Mouse (Mus musculus) T-helper 17 cell (primary cell): ENCODE data around the gene Klf6.

Experiments used
- in situ Hi-C, 2 experiments: fragments of 300-600 bp; cut with MboI, MseI; formaldehyde crosslinking; loops; 1 replicate in 1 of 2; 2 replicates in 1 of 2; pipeline ENCODE4 v1.15.1; 2025; ENCODE audit warnings: high pct_unique_total_duplicates in 2 of 2

Klf6 gene

DNA sequence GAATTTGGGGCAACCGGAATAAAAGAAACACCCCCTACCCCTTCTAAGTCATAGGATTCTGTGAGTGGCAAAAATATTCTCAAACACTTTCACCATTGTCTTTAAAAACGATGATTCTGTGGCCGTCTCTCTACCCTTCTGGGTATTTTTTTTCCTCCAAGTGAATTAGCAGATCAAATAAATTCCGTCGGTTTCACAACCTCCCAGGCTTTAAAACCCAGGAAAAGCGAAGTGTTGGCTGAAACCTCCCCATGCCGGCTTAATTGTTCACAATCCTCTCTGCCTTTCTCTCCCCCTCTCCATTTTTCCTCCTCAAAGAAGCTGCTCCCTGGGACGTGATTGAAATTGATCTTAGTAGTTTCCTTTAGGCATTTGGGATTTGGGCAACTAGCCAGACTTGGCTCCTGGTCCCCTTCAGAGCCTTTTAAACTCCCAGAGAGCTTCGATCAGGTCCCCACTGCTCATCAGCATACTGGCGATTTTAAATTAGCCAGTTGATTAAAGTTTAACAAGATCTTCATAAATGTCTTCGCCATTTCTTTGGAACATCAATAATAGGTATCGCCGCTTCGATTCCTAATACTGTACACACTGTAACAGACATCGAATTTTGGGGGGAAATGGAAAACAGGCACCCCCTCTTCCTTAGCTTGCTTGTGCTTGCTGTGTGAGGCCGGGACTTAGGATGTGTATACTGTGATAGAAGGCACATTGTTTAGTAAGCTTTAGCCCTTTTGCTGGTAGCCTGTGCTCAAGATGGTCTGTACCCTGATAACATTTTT is 1.5 kb downstream of the Klf6 start:
- in situ Hi-C loops, result loop anchor here (5.0 to 25.0 kb wide), 6 partner anchors 86 to 774 kb away; partner anchors contain the start of gene Pfkp (in 1 of the 2)

DNA sequence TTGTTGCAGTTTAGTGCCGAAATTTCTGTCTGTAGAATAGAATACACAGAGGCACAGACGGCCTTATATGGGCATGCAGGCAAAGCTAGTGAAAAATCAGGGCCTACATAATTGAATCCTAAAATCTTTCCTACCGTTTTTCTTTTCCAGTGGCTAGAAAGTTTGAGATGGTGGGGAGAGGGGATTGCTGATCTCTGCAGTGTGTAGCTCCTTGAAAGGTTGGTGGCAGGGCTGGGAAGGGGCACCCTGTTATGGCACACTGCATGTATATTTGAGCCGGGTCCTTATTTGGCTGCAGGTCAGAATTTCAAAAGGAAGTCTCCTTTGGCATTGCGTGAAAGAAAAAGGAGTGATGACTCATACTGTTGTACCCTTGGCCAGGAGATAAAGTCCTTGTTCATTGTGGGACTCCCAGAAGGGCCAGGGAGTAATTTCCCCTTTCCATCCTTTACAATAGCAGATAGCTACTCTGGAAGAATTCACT is 2.2 kb downstream of the Klf6 start:
- in situ Hi-C loops, result loop anchor here (5.0 to 25.0 kb wide), 6 partner anchors 86 to 774 kb away; partner anchors contain the start of gene Pfkp (in 1 of the 2)

DNA sequence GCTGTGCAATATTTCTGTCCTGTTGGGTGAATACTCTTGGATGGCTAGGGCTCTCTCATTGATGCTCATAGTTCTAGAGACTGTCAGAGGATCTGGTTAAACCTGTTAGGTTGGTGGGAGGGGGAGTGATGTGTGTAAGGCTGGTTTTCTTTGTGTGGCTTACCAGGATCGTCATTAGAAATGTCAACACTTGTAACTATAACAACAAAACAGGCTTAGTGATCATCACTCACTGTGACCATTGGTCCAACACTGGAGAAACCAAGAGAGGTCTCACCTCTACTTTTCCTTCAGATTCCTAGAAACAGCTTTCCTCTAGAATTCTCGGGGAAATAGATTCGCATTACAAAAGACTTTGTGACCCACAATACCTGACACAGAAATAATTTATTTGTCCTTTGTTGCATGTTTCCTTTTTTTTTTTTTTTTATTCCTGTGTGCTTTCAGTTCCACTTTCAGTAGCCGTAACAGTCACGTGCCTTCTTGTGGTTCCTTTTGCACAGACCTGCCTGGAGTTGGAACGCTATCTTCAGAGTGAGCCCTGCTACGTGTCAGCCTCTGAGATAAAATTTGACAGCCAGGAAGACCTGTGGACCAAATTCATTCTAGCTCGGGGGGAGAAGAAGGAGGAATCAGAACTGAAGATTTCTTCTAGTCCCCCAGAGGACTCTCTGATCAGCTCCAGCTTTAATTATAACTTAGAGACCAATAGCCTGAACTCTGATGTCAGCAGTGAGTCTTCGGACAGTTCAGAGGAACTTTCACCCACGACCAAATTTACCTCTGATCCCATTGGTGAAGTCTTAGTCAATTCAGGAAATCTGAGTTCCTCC is 3.2 kb downstream of the Klf6 start:
- in situ Hi-C loops, result loop anchor here (5.0 to 25.0 kb wide), 6 partner anchors 87 to 773 kb away; partner anchors contain the start of gene Pfkp (in 1 of the 2)

DNA sequence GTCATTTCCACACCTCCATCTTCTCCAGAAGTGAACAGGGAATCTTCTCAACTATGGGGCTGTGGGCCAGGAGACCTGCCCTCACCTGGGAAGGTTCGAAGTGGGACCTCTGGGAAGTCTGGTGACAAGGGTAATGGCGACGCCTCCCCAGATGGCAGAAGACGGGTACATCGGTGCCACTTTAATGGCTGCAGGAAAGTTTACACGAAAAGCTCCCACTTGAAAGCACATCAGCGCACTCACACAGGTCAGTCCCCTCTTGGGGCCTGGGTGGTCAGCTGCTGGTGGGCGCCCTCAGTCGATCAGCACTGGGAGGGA is 3.8 kb downstream of the Klf6 start:
- in situ Hi-C loops, result loop anchor here in 1 of 2 experiments (10.0 to 25.0 kb wide), 3 partner anchors 150 to 772 kb away; partner anchors contain the start of gene Pfkp

DNA sequence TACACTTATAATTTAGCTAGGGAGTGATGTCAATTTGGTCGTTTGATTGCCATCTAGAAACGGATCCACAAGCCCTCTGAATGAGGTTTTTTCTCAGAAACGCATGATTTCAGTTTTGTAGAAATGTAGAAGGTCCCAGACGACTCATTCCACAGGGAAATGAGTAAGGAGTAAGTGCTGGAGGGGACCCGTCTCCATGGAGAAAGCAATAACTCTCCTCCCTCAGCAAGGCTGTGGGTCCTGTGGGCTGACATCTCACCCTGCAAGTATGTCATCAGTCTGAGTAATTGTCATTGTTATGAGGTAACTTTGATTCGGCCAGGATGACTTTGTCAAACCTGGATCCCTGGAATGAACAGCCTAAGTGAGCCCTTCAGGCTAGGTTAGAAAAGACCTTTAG is 4.8 kb downstream of the Klf6 start:
- in situ Hi-C loops, result loop anchor here in 1 of 2 experiments (10.0 to 25.0 kb wide), 3 partner anchors 151 to 771 kb away; partner anchors contain the start of gene Pfkp

DNA sequence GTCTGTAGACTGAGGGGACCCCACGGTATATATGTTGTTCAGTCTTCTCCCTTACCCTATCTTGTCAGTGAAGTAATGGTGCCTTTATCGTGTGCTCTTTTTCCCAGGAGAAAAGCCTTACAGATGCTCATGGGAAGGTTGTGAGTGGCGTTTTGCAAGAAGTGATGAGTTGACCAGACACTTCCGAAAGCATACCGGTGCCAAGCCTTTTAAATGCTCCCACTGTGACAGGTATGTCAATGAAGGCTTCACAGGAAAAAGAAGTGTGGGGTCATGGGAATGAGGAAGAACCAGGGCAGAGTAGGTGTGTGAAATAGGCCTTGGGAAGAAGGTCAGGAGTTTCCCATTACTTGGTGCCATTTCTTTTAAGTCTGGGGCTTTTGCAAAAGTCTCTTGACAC is 5.2 kb downstream of the Klf6 start:
- in situ Hi-C loops, result loop anchor here in 1 of 2 experiments (10.0 to 25.0 kb wide), 3 partner anchors 152 to 771 kb away; partner anchors contain the start of gene Pfkp

DNA sequence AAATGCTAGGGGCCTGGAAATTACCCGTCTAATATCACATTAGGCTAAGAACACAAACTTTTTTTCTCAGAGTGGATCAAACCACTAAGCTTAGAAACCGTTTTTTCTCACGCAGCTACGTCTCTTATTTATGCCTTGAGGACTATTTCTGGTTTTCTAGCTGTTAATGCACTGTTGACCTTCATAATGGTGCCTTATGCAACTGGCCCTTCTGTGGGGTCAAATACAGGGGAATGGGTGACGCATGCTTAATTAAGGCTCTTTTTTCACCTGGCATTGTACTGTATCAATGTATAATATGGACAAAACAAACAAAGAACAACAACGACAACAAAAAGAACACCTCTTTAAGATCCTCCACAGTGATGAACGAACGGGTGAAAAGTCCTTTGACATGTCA is 7.1 kb downstream of the Klf6 start:
- in situ Hi-C loops, result loop anchor here in 1 of 2 experiments (10.0 to 25.0 kb wide), 3 partner anchors 154 to 769 kb away; partner anchors contain the start of gene Pfkp

DNA sequence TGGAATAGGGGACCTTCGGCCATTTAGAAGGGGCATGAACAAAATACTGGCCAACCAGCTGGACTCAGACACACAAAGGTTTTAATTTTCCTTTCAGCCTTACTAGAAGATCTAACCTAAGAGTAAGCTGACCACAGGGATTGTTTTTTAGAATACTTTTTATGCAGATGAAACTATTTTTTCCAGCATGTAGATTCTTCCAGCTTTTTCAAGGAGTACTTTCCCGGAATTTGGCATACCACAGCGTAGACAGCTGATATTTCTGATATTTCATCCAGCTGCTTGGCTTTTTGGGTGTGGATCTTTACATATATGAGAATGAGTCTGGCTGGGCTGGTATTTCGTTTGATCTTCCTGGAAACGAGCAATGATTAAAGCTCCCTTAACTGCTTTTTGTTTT is 8.2 kb downstream of the Klf6 start:
- in situ Hi-C loops, result loop anchor here in 1 of 2 experiments (10.0 to 25.0 kb wide), 3 partner anchors 155 to 768 kb away; partner anchors contain the start of gene Pfkp

DNA sequence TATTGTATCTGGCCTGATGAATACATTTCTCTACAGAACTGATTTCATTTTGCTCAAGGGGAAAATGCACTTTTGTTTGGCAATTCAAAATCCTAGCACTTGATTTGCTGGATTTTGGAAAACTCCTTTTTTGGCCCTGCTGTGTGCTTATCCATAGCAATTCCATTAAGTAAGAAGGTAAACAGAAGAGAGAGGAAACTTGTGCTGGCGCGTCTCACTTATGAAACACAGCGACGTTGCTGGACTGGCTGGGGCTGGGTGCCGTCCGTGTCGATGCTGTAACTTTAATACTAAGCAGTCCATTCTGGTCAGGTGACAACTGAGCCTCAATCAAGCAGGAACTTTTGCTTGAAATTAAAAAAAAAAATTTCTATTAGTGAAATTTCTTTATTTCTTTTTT is 8.6 kb downstream of the Klf6 start:
- in situ Hi-C loops, result loop anchor here (5.0 to 25.0 kb wide), 4 partner anchors 155 to 767 kb away; partner anchors contain the start of gene Pfkp (in 1 of the 2)

DNA sequence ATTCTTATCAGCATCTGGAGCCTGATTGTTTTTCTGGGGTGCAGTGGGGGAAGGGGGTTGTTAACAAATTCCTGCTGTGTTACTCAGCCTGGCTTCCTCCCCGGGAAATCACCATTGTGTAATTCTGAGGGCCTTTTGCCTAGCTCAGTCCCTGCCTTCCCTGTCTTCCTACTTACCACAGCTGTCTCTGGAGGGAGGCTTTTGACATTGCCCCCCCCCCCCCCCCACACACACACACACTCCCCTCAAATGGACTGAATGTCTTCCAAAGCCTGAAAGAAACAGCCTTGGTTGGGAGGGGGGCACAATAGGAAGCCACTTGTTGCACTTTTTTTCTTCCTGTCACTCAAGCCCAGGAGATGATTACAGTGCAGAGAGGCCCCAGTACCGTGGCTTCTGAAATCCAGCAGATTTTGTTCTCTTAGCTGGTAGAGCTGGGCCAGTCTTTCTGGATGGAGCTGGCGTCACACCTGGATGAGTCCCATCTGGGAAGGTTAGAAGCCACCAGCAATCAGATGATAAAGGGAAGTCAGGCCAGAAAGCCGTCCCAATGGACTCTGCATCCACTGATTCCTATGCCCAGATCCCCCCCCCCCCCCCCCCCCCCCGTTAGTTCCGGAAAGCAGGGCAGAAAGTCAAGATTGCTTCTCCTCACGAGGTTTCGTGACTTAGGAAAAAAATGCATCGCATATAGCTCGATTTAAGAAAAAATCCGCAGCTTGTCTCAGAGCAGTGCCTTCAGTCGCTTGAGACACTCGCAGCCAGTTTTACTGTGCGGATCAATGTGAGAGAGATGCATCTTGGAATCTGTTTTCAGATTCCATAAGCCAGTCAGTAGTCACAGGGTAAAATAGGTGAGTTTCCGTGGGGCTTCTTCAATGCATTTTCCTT is 9.3 kb downstream of the Klf6 start:
- in situ Hi-C loops, result loop anchor here (5.0 to 25.0 kb wide), 2 partner anchors 592 to 767 kb away; partner anchors contain the start of gene Pfkp (in 1 of the 2)

DNA sequence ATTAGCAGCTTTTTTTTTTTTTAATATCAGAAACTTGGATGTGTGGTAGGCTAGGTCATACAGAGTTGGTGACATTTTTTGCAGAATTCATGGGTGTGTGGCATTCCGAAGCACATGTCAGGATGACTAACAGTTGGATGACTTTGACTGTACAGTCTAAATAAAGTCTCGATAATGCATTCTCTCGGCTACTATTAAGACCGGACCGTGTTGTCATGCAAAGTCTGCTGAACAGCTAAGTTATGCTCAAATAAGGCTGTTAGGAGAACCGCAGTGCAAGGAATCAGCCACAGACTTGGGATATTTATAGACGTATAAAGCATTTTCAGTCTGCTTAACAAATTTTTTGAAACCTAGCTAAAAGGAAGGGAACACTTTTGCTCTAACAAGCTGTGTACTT is 10.1 kb downstream of the Klf6 start:
- in situ Hi-C loops, result loop anchor here (5.0 to 25.0 kb wide), 2 partner anchors 591 to 766 kb away; partner anchors contain the start of gene Pfkp (in 1 of the 2)

DNA sequence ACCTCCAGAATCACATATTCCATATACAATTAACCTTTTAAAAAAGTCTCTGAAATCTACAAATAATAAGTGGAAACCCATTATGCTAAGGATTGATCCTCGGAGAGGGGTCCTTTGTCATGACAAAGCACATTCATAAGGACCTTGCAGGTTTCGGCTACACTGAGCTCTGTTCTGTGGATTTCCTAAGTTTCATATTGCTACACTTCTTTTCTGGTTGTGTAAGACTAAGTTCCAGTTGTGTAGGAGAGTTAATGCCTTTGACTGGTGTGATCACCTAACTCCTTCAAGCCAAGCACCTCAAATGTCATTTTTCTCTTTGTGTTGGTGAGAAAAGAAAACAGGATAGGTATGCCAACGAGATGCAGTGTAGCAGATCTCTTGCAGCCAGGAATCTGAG is 12.4 kb downstream of the Klf6 start:
- in situ Hi-C loops, result loop anchor here (5.0 to 25.0 kb wide), 2 partner anchors 589 to 764 kb away; partner anchors contain the start of gene Pfkp (in 1 of the 2)

DNA sequence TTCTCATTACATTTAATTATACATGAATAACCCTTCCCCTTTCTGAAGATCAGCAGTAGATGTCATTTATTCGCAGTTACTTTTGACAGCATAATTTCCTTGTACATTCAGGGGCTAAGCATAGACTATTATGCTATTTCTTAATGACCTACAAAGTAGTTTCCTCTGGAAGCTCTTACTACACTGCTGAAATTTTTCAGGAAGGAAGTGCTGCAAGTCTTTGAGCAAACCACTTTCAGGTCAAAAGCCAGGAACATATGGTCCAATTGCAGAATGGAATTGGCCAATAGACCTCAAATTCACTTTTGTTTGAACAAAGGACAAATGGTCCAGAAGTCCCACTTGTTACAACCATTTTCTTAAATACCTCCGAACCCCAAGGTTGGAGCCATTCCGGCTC is 14.2 kb downstream of the Klf6 start:
- in situ Hi-C loops, result loop anchor here in 1 of 2 experiments (25.0 kb wide), 1 partner anchor 587 kb away; no protein-coding TSS in a partner anchor

DNA sequence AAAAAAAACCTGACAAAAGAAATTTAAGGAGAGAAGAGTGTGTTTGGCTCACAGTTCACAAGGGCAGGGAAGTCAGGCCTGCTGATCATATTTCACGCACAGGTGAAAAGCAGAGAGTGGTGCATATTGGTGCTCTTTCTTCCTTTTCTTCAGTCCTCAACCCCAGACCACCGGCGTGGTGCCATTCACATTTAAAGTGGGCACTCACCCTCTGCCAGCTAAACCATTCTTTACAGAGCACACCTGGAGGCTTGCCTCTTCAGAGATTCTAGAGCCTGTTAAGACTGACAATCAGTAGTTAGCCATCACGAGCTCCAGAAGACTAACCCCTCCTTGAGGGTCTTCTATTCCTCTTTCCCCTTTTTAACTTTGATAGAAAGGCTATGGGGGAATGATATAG is 17.5 kb downstream of the Klf6 start:
- in situ Hi-C loops, result loop anchor here in 1 of 2 experiments (25.0 kb wide), 1 partner anchor 584 kb away; no protein-coding TSS in a partner anchor

DNA sequence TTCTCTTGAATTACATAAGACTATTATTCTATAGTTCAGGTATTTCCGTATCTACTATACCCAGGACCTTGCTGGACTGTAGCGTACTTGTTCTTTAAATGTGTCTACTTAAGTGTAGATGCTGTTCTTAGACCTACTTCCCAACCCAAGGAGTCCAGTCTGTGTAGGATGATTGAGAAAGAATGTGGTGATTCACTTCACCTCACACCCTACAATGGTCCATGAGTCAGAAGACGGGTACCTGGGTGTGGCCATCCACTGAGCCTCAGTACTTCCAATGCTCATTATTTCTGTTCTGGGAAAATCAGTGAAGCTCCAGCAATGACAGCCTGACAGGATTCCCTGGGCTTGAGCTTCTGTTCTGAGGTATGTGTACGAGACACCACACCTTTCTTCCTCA is 25.5 kb downstream of the Klf6 start:
- in situ Hi-C loops, result loop anchor here (10.0 to 25.0 kb wide), 2 partner anchors 575 to 758 kb away; partner anchors contain the start of gene Pfkp (in 1 of the 2)

DNA sequence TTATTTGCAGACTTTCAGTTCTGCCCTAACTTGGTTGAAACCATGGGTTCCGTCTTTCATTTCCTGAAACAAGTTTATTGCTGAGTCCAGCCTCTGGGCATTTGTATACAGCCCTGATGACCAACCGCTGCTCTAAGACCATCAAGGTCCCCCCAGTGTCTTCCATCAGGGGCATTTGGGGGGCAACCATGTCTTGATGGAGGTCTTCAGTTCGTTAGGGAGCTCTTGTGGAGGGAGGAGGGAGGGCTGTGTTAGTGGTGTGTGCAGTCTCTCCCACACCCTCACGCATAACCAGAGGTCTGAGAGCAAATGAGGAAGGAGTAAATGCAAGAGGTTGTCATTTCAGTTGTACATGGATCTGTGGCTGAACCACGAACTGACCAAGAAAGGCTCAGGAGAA is 26.9 kb downstream of the Klf6 start:
- in situ Hi-C loops, result loop anchor here (10.0 to 25.0 kb wide), 2 partner anchors 574 to 757 kb away; partner anchors contain the start of gene Pfkp (in 1 of the 2)

DNA sequence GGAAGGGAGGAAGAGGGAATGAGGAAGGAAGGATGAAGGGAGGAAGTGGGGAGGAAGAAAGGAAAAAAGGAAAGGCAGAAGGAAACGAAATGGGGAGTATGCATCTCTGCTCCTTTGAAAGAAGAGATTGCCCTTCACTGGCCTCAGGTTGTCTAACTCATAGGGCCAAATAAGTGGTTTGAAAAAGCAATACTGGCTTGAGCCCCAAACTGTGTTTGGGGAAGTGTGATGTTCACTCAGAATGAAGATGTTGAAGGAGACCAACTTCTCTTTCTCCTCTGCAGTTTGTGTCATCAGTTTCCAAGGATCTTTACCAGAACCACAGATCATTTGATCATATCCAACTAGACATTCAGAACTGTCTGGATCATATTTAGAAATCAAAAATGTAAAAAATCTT is 27.4 kb downstream of the Klf6 start:
- in situ Hi-C loops, result loop anchor here (10.0 to 25.0 kb wide), 2 partner anchors 574 to 756 kb away; partner anchors contain the start of gene Pfkp (in 1 of the 2)

DNA sequence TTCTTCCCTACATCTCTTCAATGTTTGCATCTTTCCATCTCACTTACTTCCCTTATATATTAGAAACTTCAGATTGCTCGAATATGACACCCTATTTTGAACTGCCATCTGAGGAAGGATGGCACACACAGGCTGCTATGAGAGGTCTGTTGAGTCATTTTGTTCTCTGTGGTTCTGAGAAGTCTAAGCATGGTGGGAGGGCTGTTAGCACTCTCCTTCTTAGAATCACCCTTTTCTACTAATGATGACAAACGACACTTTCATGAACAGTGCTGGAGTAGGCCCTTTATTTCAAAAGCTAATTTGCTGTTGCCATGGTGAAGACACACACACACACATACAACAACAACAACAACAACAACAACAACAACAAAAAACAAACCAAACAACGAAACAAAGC is 28.8 kb downstream of the Klf6 start:
- in situ Hi-C loops, result loop anchor here (10.0 to 25.0 kb wide), 2 partner anchors 95 to 572 kb away; no protein-coding TSS in a partner anchor

DNA sequence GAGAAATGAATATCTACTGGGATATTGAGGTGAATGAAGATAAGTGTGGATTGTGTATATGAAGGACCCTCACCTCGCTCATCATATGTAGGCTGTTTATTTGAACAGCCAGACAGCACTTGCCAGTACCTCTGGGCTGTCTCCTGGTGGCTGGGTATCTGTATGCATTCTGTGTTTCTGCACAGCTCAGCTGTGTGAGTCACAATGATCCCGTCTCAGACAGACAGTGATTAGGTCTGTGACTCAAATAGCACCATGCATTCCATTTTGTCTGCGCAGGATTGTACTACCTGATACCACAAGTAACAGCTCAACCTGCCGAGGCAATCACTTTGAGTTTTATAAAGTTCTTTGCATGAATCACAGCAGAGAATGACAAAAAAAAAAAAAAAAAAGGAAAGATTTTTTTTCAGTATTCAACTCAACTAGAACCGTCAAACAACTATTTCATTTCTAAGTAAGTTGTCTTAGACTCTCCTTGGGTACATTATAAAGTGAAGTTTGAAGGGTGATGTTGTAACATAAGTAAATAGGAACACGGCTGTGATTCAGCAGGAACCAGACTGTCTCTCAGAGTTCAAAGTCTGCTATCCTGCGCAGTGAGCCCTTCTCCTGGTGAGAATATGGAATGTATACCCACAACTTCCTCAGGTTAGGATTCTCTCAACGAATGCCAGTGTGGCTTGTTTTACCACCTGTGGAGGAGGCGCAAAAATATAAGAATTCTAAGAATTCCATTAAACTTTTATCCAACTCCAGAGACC is 31.6 kb downstream of the Klf6 start:
- in situ Hi-C loops, result loop anchor here (10.0 to 25.0 kb wide), 2 partner anchors 92 to 569 kb away; no protein-coding TSS in a partner anchor
